Mouse (Mus musculus) hindbrain, postnatal 0 days (tissue): ENCODE measurements at regions not wholly inside any gene's neighbourhood (a gene's known extent, or its start where the extent isn't known, plus 50 kb on each side); places are given as distances from the start of the nearest gene placed in this dataset.
A peak's percentile ranks its signal among the peaks of the same experiment; 100 is the strongest.

Source experiments
- ATAC-seq: fragments of 200-750 bp; cut with Nextera tagmentation; 2 replicates; pipeline ENCODE4 v1.8.0; 2017; ENCODE audit warnings: mild to moderate bottlenecking, moderate TSS enrichment, moderate library complexity
- DNase-seq: peaks from one replicate; pipeline ENCODE4 v3.0.0-alpha.2; 2015; ENCODE audit warnings: low spot score
- H3K27ac ChIP-seq: fragments of 300-500 bp; sonication (generic); 2 replicates; pipeline ENCODE4 v1.5.1; 2014; ENCODE audit warnings: mild to moderate bottlenecking
- H3K27me3 ChIP-seq: fragments of 300-500 bp; sonication (generic); 2 replicates; pipeline ENCODE4 v1.6.1; 2014; ENCODE audit warnings: low read length, mixed read lengths; ENCODE audit not compliant: insufficient read depth
- H3K36me3 ChIP-seq: fragments of 300-500 bp; sonication (generic); 2 replicates; pipeline ENCODE4 v1.6.1; 2014; ENCODE audit warnings: low read length, mixed read lengths; ENCODE audit not compliant: insufficient read depth
- H3K4me1 ChIP-seq: fragments of 300-500 bp; sonication (generic); 2 replicates; pipeline ENCODE4 v1.6.1; 2014; ENCODE audit warnings: antibody characterized with exemption, low read length, mixed read lengths; ENCODE audit not compliant: insufficient read depth
- H3K4me2 ChIP-seq: fragments of 300-500 bp; sonication (generic); 2 replicates; pipeline ENCODE4 v1.6.1; 2014; ENCODE audit warnings: low read depth, mild to moderate bottlenecking, low read length, moderate library complexity, mixed read lengths
- H3K4me3 ChIP-seq: fragments of 300-500 bp; sonication (generic); 2 replicates; pipeline ENCODE4 v1.5.1; 2014; ENCODE audit warnings: low read length
- H3K9ac ChIP-seq: fragments of 300-500 bp; sonication (generic); replicated peaks from 2 replicates; pipeline ENCODE4 v1.6.1; 2014; ENCODE audit warnings: mild to moderate bottlenecking, low read length, moderate library complexity, mixed read lengths
- H3K9me3 ChIP-seq: fragments of 300-500 bp; sonication (generic); 2 replicates; pipeline ENCODE4 v1.6.1; 2016; ENCODE audit warnings: low read length, mixed read lengths
- CTCF ChIP-seq: IDR thresholded peaks from 2 replicates; pipeline ENCODE4 v1.5.1; 2016; ENCODE audit warnings: antibody characterized with exemption, control low read depth, low read depth
- WGBS: fragments of 180-500 bp; shearing (Covaris S2); extraction: QIAGEN DNeasy Blood & Tissue Kit; methylation state at CpG from one replicate; pipeline ENCODE4 v1.1.7; 2014; 5-methylcytosine and 5-hydroxymethylcytosine counted together

GRCm38 (mm10) chr1:98281053-98281770, 139.7 kb upstream of the Slco6d1 start:
- no peaks in the 10 kb centered on the region for H3K4me1 ChIP-seq
- DNase-seq: peak; percentile 51
- WGBS: 59% methylated on average over 2 of the region's 2 CpGs
- H3K4me2 ChIP-seq: no peak overlapping the region
- H3K9me3 ChIP-seq: no peaks in the 10 kb centered on the region
- H3K36me3 ChIP-seq: no peaks in the 10 kb centered on the region
- ATAC-seq: peak; percentile 59; the same call in 1 of the 2 replicates
- peak overlapping the region; percentile 32; the same call in 1 of the 2 replicates for H3K27ac ChIP-seq
- no peak for TF ChIP-seq CTCF
- no peaks in the 10 kb centered on the region for H3K27me3 ChIP-seq
- H3K4me3 ChIP-seq: no peak overlapping the region
- H3K9ac ChIP-seq: no peak overlapping the region

DNA sequence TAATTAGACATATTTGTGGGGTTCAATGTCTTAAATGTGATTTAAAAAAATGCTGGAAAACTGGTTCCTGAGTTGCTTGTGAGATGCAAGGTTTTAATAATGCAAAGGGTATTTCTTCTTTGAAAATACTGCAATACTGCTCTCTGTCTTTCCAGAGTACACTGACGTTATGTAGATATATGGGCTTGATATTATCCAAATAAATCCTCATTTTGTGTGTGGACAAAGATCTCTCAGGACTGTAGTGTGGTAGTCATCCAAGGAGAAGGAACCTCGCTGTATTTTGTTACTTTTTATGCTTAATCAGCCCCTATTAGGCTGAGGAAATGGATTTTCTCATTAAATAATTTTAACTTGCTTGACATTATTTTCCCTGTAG, 139.2 kb upstream of the Slco6d1 start:
- no peaks in the 10 kb centered on the region for H3K9me3 ChIP-seq
- no peaks in the 10 kb centered on the region for H3K36me3 ChIP-seq
- WGBS: 58% methylated on average over 2 of the region's 2 CpGs
- no peak overlapping the region for H3K4me2 ChIP-seq
- no peaks in the 10 kb centered on the region for H3K27me3 ChIP-seq
- no peak for TF ChIP-seq CTCF
- no peak overlapping the region for H3K9ac ChIP-seq
- H3K4me3 ChIP-seq: no peak overlapping the region
- H3K4me1 ChIP-seq: no peaks in the 10 kb centered on the region
- no peak for ATAC-seq
- no peak for DNase-seq
- H3K27ac ChIP-seq: no peak overlapping the region

DNA sequence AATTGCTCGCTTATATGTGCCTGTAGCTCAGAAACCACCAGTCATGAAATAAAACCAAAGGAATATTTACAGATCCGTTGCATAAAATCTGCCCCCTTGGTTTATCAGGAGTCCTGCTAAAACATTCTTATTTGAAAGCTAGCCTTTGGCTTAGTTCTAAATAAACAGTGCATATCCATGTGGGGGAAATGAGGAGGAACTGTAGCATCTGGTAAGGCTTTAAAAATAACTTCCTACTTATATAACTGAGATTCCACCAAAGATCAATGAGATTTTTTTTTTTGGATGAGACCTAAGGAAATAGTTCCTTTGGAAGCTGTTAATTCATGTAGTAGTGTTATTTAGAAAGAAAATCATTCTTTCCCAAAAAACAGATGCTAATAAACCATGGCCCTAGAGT, 117.8 kb upstream of the Slco6d1 start:
- Histone ChIP-seq H3K9me3 (no peaks in the 10 kb centered on the region), H3K4me2 (no peak overlapping the region), H3K27me3 (no peaks in the 10 kb centered on the region), H3K4me1 (no peaks in the 10 kb centered on the region), H3K9ac (no peak overlapping the region), H3K4me3 (no peak overlapping the region), H3K27ac (no peak overlapping the region), H3K36me3 (no peaks in the 10 kb centered on the region)
- WGBS: 81% methylated on average over 2 of the region's 2 CpGs
- ATAC-seq (no peak), DNase-seq (no peak)
- no peak for TF ChIP-seq CTCF

GRCm38 (mm10) chr1:98306363-98306762, 114.6 kb upstream of the Slco6d1 start:
- no peaks in the 10 kb centered on the region for H3K9me3 ChIP-seq
- H3K9ac ChIP-seq: no peak overlapping the region
- H3K4me1 ChIP-seq: no peaks in the 10 kb centered on the region
- H3K4me2 ChIP-seq: no peak overlapping the region
- H3K4me3 ChIP-seq: no peak overlapping the region
- no peaks in the 10 kb centered on the region for H3K36me3 ChIP-seq
- no peak for TF ChIP-seq CTCF
- ATAC-seq (0 out of 2 replicates have a peak, but pooled peaks have one; percentile 49), DNase-seq (no peak)
- H3K27me3 ChIP-seq: no peaks in the 10 kb centered on the region
- H3K27ac ChIP-seq: no peak overlapping the region
- WGBS: 61% methylated on average over 1 of the region's 1 CpGs

DNA sequence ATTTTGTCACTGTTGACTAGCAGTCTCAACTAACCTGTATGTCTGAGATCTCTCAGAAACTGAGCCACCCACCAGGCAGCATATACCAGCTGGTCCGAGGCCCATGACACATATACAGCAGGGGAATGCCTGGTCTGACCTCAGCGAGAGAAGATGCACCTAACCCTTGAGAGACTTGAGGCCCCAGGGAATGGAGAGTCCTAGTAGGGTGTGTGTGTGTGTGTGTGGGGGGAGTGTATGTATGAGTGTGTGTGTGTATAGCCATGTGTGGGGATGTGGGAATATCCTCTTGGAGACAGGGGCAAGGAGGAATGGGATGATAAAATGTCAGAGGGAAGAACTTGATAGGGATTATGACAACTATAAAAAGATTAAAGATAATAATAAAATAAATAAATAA, 113.4 kb upstream of the Slco6d1 start:
- H3K9ac ChIP-seq: no peak overlapping the region
- no peak overlapping the region for H3K27ac ChIP-seq
- no peak for TF ChIP-seq CTCF
- no peaks in the 10 kb centered on the region for H3K36me3 ChIP-seq
- H3K9me3 ChIP-seq: no peaks in the 10 kb centered on the region
- WGBS: 96% methylated on average over 2 of the region's 2 CpGs
- H3K4me3 ChIP-seq: no peak overlapping the region
- DNase-seq (no peak), ATAC-seq (no peak)
- H3K4me1 ChIP-seq: no peaks in the 10 kb centered on the region
- no peaks in the 10 kb centered on the region for H3K27me3 ChIP-seq
- no peak overlapping the region for H3K4me2 ChIP-seq

GRCm38 (mm10) chr1:98309894-98310293, 111.0 kb upstream of the Slco6d1 start:
- Histone ChIP-seq H3K4me2 (no peak overlapping the region), H3K9me3 (no peaks in the 10 kb centered on the region), H3K4me3 (no peak overlapping the region), H3K36me3 (no peaks in the 10 kb centered on the region), H3K4me1 (no peaks in the 10 kb centered on the region), H3K27ac (no peak overlapping the region), H3K9ac (no peak overlapping the region), H3K27me3 (no peaks in the 10 kb centered on the region)
- TF ChIP-seq CTCF: no peak
- WGBS: 71% methylated on average over 1 of the region's 1 CpGs
- no peak for DNase-seq
- ATAC-seq: no peak

- Histone ChIP-seq H3K9ac (no peak overlapping the region), H3K4me2 (no peak overlapping the region), H3K27me3 (no peaks in the 10 kb centered on the region), H3K27ac (no peak overlapping the region), H3K4me3 (no peak overlapping the region), H3K4me1 (no peaks in the 10 kb centered on the region), H3K9me3 (no peaks in the 10 kb centered on the region), H3K36me3 (no peaks in the 10 kb centered on the region)
- DNase-seq (peak; percentile 91), ATAC-seq (peak; percentile 73)
- WGBS: 15% methylated on average over 4 of the region's 4 CpGs
- TF ChIP-seq CTCF: peak; percentile 69
Observed at GRCm38 (mm10) chr1:98350095-98350549, 70.8 kb upstream of the Slco6d1 start.
